Mouse (Mus musculus): ENCODE results near the gene Gnaq. TPM values are rescaled to one million over a fixed set of nuclear protein-coding genes. Genes with fewer than 3 reads are reported as not detected.

Gene Gnaq
- polyA plus RNA-seq, 1 experiment from 2014 or later: 59.0 TPM

GRCm38 (mm10) chr19:16418086-16418663, 285.5 kb downstream of the Gnaq start:
- Histone ChIP-seq H3K4me2 (ENCODE audit: low read depth, low read length) (no peak overlapping the region), H3K9me3 (ENCODE audit: control insufficient read depth, low read length) (no peaks in the 10 kb centered on the region), H3K27me3 (ENCODE audit: control insufficient read depth, insufficient read depth, low read length) (no peaks in the 10 kb centered on the region), H3K4me3 (ENCODE audit: low read depth, low read length) (no peak overlapping the region), H3K27ac (ENCODE audit: low read depth, low read length) (no peak overlapping the region), H3K4me1 (ENCODE audit: control insufficient read depth, insufficient read depth, low read length) (no peaks in the 10 kb centered on the region), H3K36me3 (ENCODE audit: control insufficient read depth, insufficient read depth, low read length) (no peaks in the 10 kb centered on the region), H3K9ac (replicated peaks; ENCODE audit: low read depth, low read length) (no peak overlapping the region)
- no peak for ATAC-seq (ENCODE audit: low read depth)
- WGBS: 95% methylated on average over 5 of the region's 5 CpGs

- ATAC-seq (ENCODE audit: low read depth): no peak
- H3K4me3 ChIP-seq (ENCODE audit: low read depth, low read length): no peak overlapping the region
- no peak overlapping the region for H3K27ac ChIP-seq (ENCODE audit: low read depth, low read length)
- no peaks in the 10 kb centered on the region for H3K27me3 ChIP-seq (ENCODE audit: control insufficient read depth, insufficient read depth, low read length)
- no peak overlapping the region for H3K4me2 ChIP-seq (ENCODE audit: low read depth, low read length)
- H3K9ac ChIP-seq (replicated peaks; ENCODE audit: low read depth, low read length): no peak overlapping the region
- no peaks in the 10 kb centered on the region for H3K36me3 ChIP-seq (ENCODE audit: control insufficient read depth, insufficient read depth, low read length)
- H3K9me3 ChIP-seq (ENCODE audit: control insufficient read depth, low read length): peaks cover 3% of the 10 kb centered on the region; the same call in 1 of the 2 replicates
- WGBS: 87% methylated on average over 2 of the region's 2 CpGs
- no peaks in the 10 kb centered on the region for H3K4me1 ChIP-seq (ENCODE audit: control insufficient read depth, insufficient read depth, low read length)
Measured at GRCm38 (mm10) chr19:16425596-16425995, 293.0 kb downstream of the Gnaq start.

- ATAC-seq (ENCODE audit: low read depth): no peak
- H3K9me3 ChIP-seq (ENCODE audit: control insufficient read depth, low read length): peaks cover 3% of the 10 kb centered on the region; the same call in 1 of the 2 replicates
- no peak overlapping the region for H3K4me3 ChIP-seq (ENCODE audit: low read depth, low read length)
- no peak overlapping the region for H3K9ac ChIP-seq (replicated peaks; ENCODE audit: low read depth, low read length)
- H3K4me1 ChIP-seq (ENCODE audit: control insufficient read depth, insufficient read depth, low read length): peaks cover 8% of the 10 kb centered on the region; the same call in 1 of the 2 replicates
- H3K36me3 ChIP-seq (ENCODE audit: control insufficient read depth, insufficient read depth, low read length): no peaks in the 10 kb centered on the region
- 69% methylated on average over 8 of the region's 8 CpGs for WGBS
- H3K4me2 ChIP-seq (ENCODE audit: low read depth, low read length): no peak overlapping the region
- H3K27me3 ChIP-seq (ENCODE audit: control insufficient read depth, insufficient read depth, low read length): peaks cover 9% of the 10 kb centered on the region
- H3K27ac ChIP-seq (ENCODE audit: low read depth, low read length): no peak overlapping the region
Measured at GRCm38 (mm10) chr19:16431368-16431767, 298.7 kb downstream of the Gnaq start.

GRCm38 (mm10) chr19:16434879-16435278, 302.2 kb downstream of the Gnaq start:
- H3K9ac ChIP-seq (replicated peaks; ENCODE audit: low read depth, low read length): no peak overlapping the region
- H3K4me2 ChIP-seq (ENCODE audit: low read depth, low read length): peak overlapping the region; percentile 64; the same call in 1 of the 2 replicates
- H3K27ac ChIP-seq (ENCODE audit: low read depth, low read length): no peak overlapping the region
- ATAC-seq (ENCODE audit: low read depth): no peak
- no peak overlapping the region for H3K4me3 ChIP-seq (ENCODE audit: low read depth, low read length)
- no peaks in the 10 kb centered on the region for H3K36me3 ChIP-seq (ENCODE audit: control insufficient read depth, insufficient read depth, low read length)
- no peaks in the 10 kb centered on the region for H3K9me3 ChIP-seq (ENCODE audit: control insufficient read depth, low read length)
- H3K4me1 ChIP-seq (ENCODE audit: control insufficient read depth, insufficient read depth, low read length): peaks cover 12% of the 10 kb centered on the region; the same call in 1 of the 2 replicates
- peaks cover 23% of the 10 kb centered on the region for H3K27me3 ChIP-seq (ENCODE audit: control insufficient read depth, insufficient read depth, low read length)
- 31% methylated on average over 9 of the region's 9 CpGs for WGBS

- H3K4me1 ChIP-seq (ENCODE audit: control insufficient read depth, insufficient read depth, low read length): peaks cover 12% of the 10 kb centered on the region; the same call in 1 of the 2 replicates
- peak within 1 kb of the TSS; percentile 64 for H3K4me2 ChIP-seq (ENCODE audit: low read depth, low read length)
- H3K9me3 ChIP-seq (ENCODE audit: control insufficient read depth, low read length): no peaks in the 10 kb centered on the region
- H3K9ac ChIP-seq (replicated peaks; ENCODE audit: low read depth, low read length): 0 out of 2 replicates have a peak within 1 kb of the TSS, but pooled peaks have one; percentile 8
- no peak within 1 kb of the TSS for H3K27ac ChIP-seq (ENCODE audit: low read depth, low read length)
- peak; percentile 56; the same call in 1 of the 2 replicates for ATAC-seq (ENCODE audit: low read depth)
- peak within 1 kb of the TSS; percentile 32 for H3K4me3 ChIP-seq (ENCODE audit: low read depth, low read length)
- H3K27me3 ChIP-seq (ENCODE audit: control insufficient read depth, insufficient read depth, low read length): peaks cover 23% of the 10 kb centered on the region
- WGBS: 1% methylated on average over 27 of the region's 27 CpGs
- H3K36me3 ChIP-seq (ENCODE audit: control insufficient read depth, insufficient read depth, low read length): no peaks in the 10 kb centered on the region
Measured at GRCm38 (mm10) chr19:16435531-16436231, 303.1 kb downstream of the Gnaq start, which contains the start of gene Gna14. TSS of gene Gna14 (plus strand) at chr19:16435762.

GRCm38 (mm10) chr19:16436335-16437169, 303.9 kb downstream of the Gnaq start:
- no peaks in the 10 kb centered on the region for H3K36me3 ChIP-seq (ENCODE audit: control insufficient read depth, insufficient read depth, low read length)
- peaks cover 23% of the 10 kb centered on the region for H3K27me3 ChIP-seq (ENCODE audit: control insufficient read depth, insufficient read depth, low read length)
- H3K27ac ChIP-seq (ENCODE audit: low read depth, low read length): no peak overlapping the region
- peak; percentile 39 for ATAC-seq (ENCODE audit: low read depth)
- peaks cover 12% of the 10 kb centered on the region; the same call in 1 of the 2 replicates for H3K4me1 ChIP-seq (ENCODE audit: control insufficient read depth, insufficient read depth, low read length)
- H3K4me3 ChIP-seq (ENCODE audit: low read depth, low read length): peak overlapping the region; percentile 32
- H3K4me2 ChIP-seq (ENCODE audit: low read depth, low read length): peak overlapping the region; percentile 64
- no peaks in the 10 kb centered on the region for H3K9me3 ChIP-seq (ENCODE audit: control insufficient read depth, low read length)
- WGBS: 2% methylated on average over 61 of the region's 61 CpGs
- H3K9ac ChIP-seq (replicated peaks; ENCODE audit: low read depth, low read length): 0 out of 2 replicates have a peak overlapping the region, but pooled peaks have one; percentile 8

Small RNA genes lying within 50 kb of the gene (microRNA-seq; reads per million reads assigned to microRNA genes)
- gene Mir496b: not detected

Other genes with a start within 250 kb of the Gnaq start
- 65.9 and 66.7 TPM in 2 replicates for gene Psat1, start 185.5 kb upstream of the Gnaq start, polyA plus RNA-seq (2014; fragmentation: Nextera tagmentation; extraction: Ambion mirVana)
- gene Cep78, start 147.8 kb upstream of the Gnaq start, polyA plus RNA-seq (2014; fragmentation: Nextera tagmentation; extraction: Ambion mirVana): 30.4 and 34.6 TPM in 2 replicates

All from neural tube, embryonic 14.5 days (tissue).